Mouse (Mus musculus) MEL (cell line): ENCODE data around the gene Znrf3. TPM values are rescaled to one million over a fixed set of nuclear protein-coding genes. Genes with fewer than 3 reads are reported as not detected.

Experiments
- DNase-seq: peaks from one replicate; pipeline ENCODE4 v3.0.0; 2011; ENCODE audit warnings: low read depth, low spot score
- H3K27ac ChIP-seq: 2 replicates; pipeline ENCODE4 v1.5.1; 2012; ENCODE audit warnings: low read depth, mild to moderate bottlenecking, control low read depth, low read length, moderate library complexity; ENCODE audit not compliant: control insufficient read depth
- H3K27me3 ChIP-seq, 2 experiments: fragments of 150-350 bp in 1 of 2; sonication (generic) in 1 of 2; 2 replicates each; pipeline ENCODE4 v1.6.1; 2012; ENCODE audit warnings: low read length in 2 of 2, mild to moderate bottlenecking in 2 of 2, improper control_type of control experiment in 1 of 2, moderate library complexity in 1 of 2; ENCODE audit not compliant: insufficient read depth in 2 of 2, control insufficient read depth in 1 of 2
- H3K36me3 ChIP-seq, 2 experiments: 2 replicates each; pipeline ENCODE4 v1.6.1; 2012 to 2014; ENCODE audit warnings: low read length in 2 of 2, improper control_type of control experiment in 1 of 2, inconsistent platforms in 1 of 2, mild to moderate bottlenecking in 1 of 2; ENCODE audit not compliant: insufficient read depth in 2 of 2, control insufficient read depth in 1 of 2
- H3K4me1 ChIP-seq, 2 experiments: fragments of 150-350 bp in 1 of 2; sonication (generic) in 1 of 2; 2 replicates each; pipeline ENCODE4 v1.6.1; 2012; ENCODE audit warnings: low read length in 2 of 2, improper control_type of control experiment in 1 of 2, mild to moderate bottlenecking in 1 of 2; ENCODE audit not compliant: insufficient read depth in 2 of 2, control insufficient read depth in 1 of 2
- H3K4me3 ChIP-seq, 2 experiments: fragments of 150-350 bp in 1 of 2; sonication (generic) in 1 of 2; 2 replicates each; pipeline ENCODE4 v1.5.1; 2012; ENCODE audit warnings: low read depth in 2 of 2, low read length in 2 of 2, mild to moderate bottlenecking in 2 of 2, moderate library complexity in 2 of 2, control low read depth in 1 of 2, improper control_type of control experiment in 1 of 2; ENCODE audit not compliant: control insufficient read depth in 1 of 2, insufficient read depth in 1 of 2
- H3K79me2 ChIP-seq: 2 replicates; pipeline ENCODE4 v1.6.1; 2012; ENCODE audit warnings: mild to moderate bottlenecking, low read length, moderate library complexity; ENCODE audit not compliant: control insufficient read depth, poor library complexity, insufficient read depth
- H3K9ac ChIP-seq: 2 replicates; pipeline ENCODE4 v1.6.1; 2012; ENCODE audit warnings: low read depth, mild to moderate bottlenecking, control low read depth, low read length, moderate library complexity; ENCODE audit not compliant: control insufficient read depth, poor library complexity, severe bottlenecking
- H3K9me3 ChIP-seq: fragments of 150-350 bp; sonication (generic); replicated peaks from 2 replicates; pipeline ENCODE4 v1.6.1; 2012; ENCODE audit warnings: mild to moderate bottlenecking, low read length, improper control_type of control experiment, moderate library complexity; ENCODE audit not compliant: insufficient read depth
- CHD1 ChIP-seq: IDR thresholded peaks from 2 replicates; pipeline ENCODE4 v1.6.1; 2012; ENCODE audit warnings: low read depth, mild to moderate bottlenecking, inconsistent platforms, low read length, improper control_type of control experiment
- CHD2 ChIP-seq: IDR thresholded peaks from 2 replicates; pipeline ENCODE4 v1.6.1; 2011; ENCODE audit warnings: low read length, improper control_type of control experiment
- HCFC1 ChIP-seq: IDR thresholded peaks from 2 replicates; pipeline ENCODE4 v1.6.1; 2012; ENCODE audit warnings: low read depth, mild to moderate bottlenecking, inconsistent platforms, low read length, improper control_type of control experiment, moderate library complexity
- JUND ChIP-seq: IDR thresholded peaks from 2 replicates; pipeline ENCODE4 v1.6.1; 2011; ENCODE audit warnings: low read depth, mild to moderate bottlenecking, improper control_type of control experiment, low read length
- KAT2A ChIP-seq: conservative IDR thresholded peaks from 2 replicates; pipeline ENCODE4 v1.6.1; 2012; ENCODE audit warnings: low read depth, low read length, improper control_type of control experiment, inconsistent platforms
- MAZ ChIP-seq: IDR thresholded peaks from 2 replicates; pipeline ENCODE4 v1.6.1; 2012; ENCODE audit warnings: low read depth, mild to moderate bottlenecking, inconsistent platforms, low read length, improper control_type of control experiment
- NRF1 ChIP-seq: IDR thresholded peaks from 2 replicates; pipeline ENCODE4 v1.6.1; 2014; ENCODE audit warnings: low read depth, mild to moderate bottlenecking, inconsistent platforms, low read length, improper control_type of control experiment, moderate library complexity; ENCODE audit not compliant: poor library complexity, insufficient read depth, severe bottlenecking
- POLR2AphosphoS2 ChIP-seq: IDR thresholded peaks from 2 replicates; pipeline ENCODE4 v1.6.1; 2011; ENCODE audit warnings: low read length, improper control_type of control experiment
- RAD21 ChIP-seq: IDR thresholded peaks from 2 replicates; pipeline ENCODE4 v1.6.1; 2011; ENCODE audit warnings: mild to moderate bottlenecking, low read depth, low read length, improper control_type of control experiment
- SIN3A ChIP-seq: IDR thresholded peaks from 2 replicates; pipeline ENCODE4 v1.6.1; 2012; ENCODE audit warnings: low read length, improper control_type of control experiment, inconsistent platforms
- SMC3 ChIP-seq: IDR thresholded peaks from 2 replicates; pipeline ENCODE4 v1.6.1; 2011; ENCODE audit warnings: low read depth, low read length, improper control_type of control experiment
- TCF12 ChIP-seq: IDR thresholded peaks from 2 replicates; pipeline ENCODE4 v1.6.1; 2014; ENCODE audit warnings: low read depth, mild to moderate bottlenecking, inconsistent platforms, low read length, improper control_type of control experiment, moderate library complexity
- UBTF ChIP-seq: IDR thresholded peaks from 2 replicates; pipeline ENCODE4 v1.6.1; 2012; ENCODE audit warnings: low read depth, mild to moderate bottlenecking, inconsistent platforms, low read length, improper control_type of control experiment, moderate library complexity, borderline replicate concordance; ENCODE audit not compliant: insufficient read depth
- ZC3H11A ChIP-seq: IDR thresholded peaks from 2 replicates; pipeline ENCODE4 v1.6.1; 2012; ENCODE audit warnings: low read depth, mild to moderate bottlenecking, inconsistent platforms, low read length, improper control_type of control experiment
- ZMIZ1 ChIP-seq: IDR thresholded peaks from 2 replicates; pipeline ENCODE4 v1.6.1; 2012; ENCODE audit warnings: low read depth, mild to moderate bottlenecking, inconsistent platforms, low read length, improper control_type of control experiment, moderate library complexity
- polyA plus RNA-seq, 2 experiments: library from polyadenylated mRNA; stranded (reverse) in 1 of 2; unstranded in 1 of 2; fragments of >175 nt in 1 of 2; fragments of >200 nt in 1 of 2; gene quantifications; 2 replicates each; pipeline versions ENCODE4 v1.2.1 to v1.2.4; 2012; ENCODE audit warnings: low replicate concordance in 2 of 2, low read depth in 1 of 2; ENCODE audit not compliant: insufficient read length in 2 of 2, insufficient read depth in 1 of 2, missing spikeins in 1 of 2
- total RNA-seq: library from RNA; depleted of rRNA; stranded (reverse); fragments of 300-350 nt; gene quantifications from 2 replicates; pipeline ENCODE4 v1.2.3, GENCODE M21; 2012

The Znrf3 gene
- total and polyA plus RNA-seq, 3 experiments: 9.0 to 9.2 TPM; not detected in 1

DNA sequence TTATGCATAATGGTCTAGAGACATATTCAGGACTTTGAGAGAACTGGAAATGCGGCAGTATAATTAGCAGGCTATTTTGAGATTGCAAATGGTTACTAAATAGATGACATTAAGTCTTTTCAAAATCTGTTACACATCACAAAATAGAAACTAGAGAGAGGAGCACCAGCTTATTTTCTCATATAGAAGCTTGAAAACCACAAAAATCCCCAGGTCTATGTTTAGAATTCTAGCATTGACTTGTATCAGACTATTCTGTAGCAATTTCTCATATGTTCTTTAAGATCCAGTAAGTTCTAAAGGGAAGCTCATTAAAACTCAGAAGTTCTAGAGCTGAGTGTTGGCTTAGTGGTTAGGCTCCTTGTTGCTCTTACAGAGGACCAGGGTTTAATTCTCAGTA, 104.9 kb downstream of the Znrf3 start:
- Histone ChIP-seq H3K9ac (no peak overlapping the region), H3K27me3 (no peaks in the 10 kb centered on the region), H3K4me1 (no peaks in the 10 kb centered on the region), H3K36me3 (no peaks in the 10 kb centered on the region), H3K9me3 (no peaks in the 10 kb centered on the region), H3K79me2 (peaks cover 11% of the 10 kb centered on the region), H3K27ac (no peak overlapping the region), H3K4me3 (no peak overlapping the region)
- no peak for DNase-seq
- no peak for TF ChIP-seq NRF1
- no peak for TF ChIP-seq HCFC1
- no peak for TF ChIP-seq CHD2
- TF ChIP-seq UBTF: no peak
- TF ChIP-seq SIN3A: no peak
- no peak for TF ChIP-seq TCF12
- no peak for TF ChIP-seq ZMIZ1
- no peak for TF ChIP-seq KAT2A
- no peak for TF ChIP-seq MAZ
- no peak for TF ChIP-seq JUND

DNA sequence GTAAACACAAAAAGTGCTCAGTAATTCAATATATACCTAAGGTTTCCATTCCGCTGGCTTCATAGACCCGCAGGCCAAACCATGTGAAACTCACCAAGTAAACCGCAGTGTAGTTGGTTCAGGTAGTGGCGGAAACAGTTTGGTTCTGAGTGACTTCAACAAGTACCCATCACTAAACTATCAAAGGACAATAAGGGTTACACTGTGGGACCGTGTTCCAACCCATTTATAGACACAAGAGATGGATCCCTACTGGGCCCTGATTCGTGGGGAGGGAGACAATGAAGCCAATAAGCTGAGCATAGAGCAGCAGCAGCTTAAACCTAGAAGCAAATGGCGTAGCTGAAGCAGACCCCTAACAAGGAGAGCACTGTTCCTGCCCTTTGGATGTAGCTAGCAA, 107.8 kb downstream of the Znrf3 start:
- no peak for DNase-seq
- peaks cover 4% of the 10 kb centered on the region for H3K79me2 ChIP-seq
- no peaks in the 10 kb centered on the region for H3K4me1 ChIP-seq
- no peaks in the 10 kb centered on the region for H3K9me3 ChIP-seq
- TF ChIP-seq JUND: no peak
- no peak for TF ChIP-seq RAD21
- no peak for TF ChIP-seq CHD2
- TF ChIP-seq POLR2AphosphoS2: no peak
- no peak for TF ChIP-seq UBTF
- no peak for TF ChIP-seq ZMIZ1
- TF ChIP-seq CHD1: no peak
- TF ChIP-seq, all 39 proteins: peak for 0
- Histone ChIP-seq H3K36me3 (no peaks in the 10 kb centered on the region; a peak in 1 of 4 replicates), H3K27ac (no peak overlapping the region), H3K27me3 (no peaks in the 10 kb centered on the region), H3K9ac (no peak overlapping the region), H3K4me3 (no peak overlapping the region)

DNA sequence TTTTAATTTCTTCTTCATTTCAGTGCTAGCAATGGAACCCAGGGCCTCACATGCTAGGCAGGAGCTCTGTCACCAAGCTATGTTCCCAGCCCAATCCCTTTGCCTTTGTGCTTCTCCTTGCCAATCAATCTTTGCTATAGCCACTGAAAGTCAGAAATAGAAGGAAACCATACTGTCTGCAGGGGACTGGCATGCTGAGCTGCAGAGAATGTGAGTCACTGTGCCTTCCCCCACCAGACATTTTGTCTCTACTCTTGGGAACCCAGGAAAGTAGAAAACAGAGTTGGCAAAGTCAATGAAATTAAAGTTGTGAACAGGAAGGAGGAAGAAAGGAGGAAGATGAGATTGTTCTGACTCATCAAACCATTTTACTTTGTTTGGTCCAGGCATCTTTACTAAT, 108.4 kb downstream of the Znrf3 start:
- Histone ChIP-seq H3K27ac (no peak overlapping the region), H3K9me3 (no peaks in the 10 kb centered on the region), H3K79me2 (peaks cover 4% of the 10 kb centered on the region), H3K4me3 (no peak overlapping the region), H3K4me1 (no peaks in the 10 kb centered on the region), H3K9ac (no peak overlapping the region), H3K36me3 (no peaks in the 10 kb centered on the region; a peak in 1 of 4 replicates), H3K27me3 (no peaks in the 10 kb centered on the region)
- no peak for TF ChIP-seq TCF12
- no peak for TF ChIP-seq ZC3H11A
- TF ChIP-seq SMC3: no peak
- no peak for DNase-seq
